Mouse (Mus musculus): ENCODE results near the gene Tmem243.

DNA sequence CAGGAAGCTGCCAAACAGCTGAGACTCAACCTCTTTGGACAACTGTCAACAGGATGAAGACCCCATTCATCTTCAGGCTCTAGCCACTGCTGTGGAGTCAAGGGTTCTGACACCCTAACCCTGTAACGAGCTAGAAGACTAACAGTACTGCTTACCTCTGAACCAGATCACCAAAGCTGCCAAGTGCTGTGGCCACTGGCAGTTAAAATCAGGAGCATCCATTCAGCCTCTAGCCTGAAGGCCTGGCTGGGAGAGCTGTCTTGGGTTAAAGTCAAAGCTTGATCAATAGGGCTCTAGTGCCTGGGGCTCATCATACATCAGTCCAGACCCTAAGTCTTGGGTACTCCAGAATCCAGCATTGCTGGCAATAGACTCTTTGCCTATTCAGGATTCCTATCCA, 56.9 kb downstream of the Tmem243 start:
- TF ChIP-seq GATA1 (IDR thresholded peaks at IDR 0.05; ENCODE audit: borderline replicate concordance, low read length) (no peak), CTCF (IDR thresholded peaks at IDR 0.05; ENCODE audit: low read depth, low read length) (no peak), TAL1 (conservative IDR thresholded peaks at IDR 0.05; ENCODE audit: low read depth, low read length) (no peak)
